Mouse (Mus musculus) spleen, adult 2 months (tissue): ENCODE measurements around the gene Aff3.

ENCODE experiments used
- CTCF ChIP-seq: fragments of 200-500 bp; IDR thresholded peaks from 2 replicates; pipeline ENCODE4 v1.5.1; 2011; ENCODE audit warnings: mild to moderate bottlenecking, inconsistent platforms; ENCODE audit not compliant: insufficient read depth, insufficient read length, insufficient replicate concordance; ENCODE audit errors: extremely low read depth
- POLR2A ChIP-seq: fragments of 200-500 bp; IDR thresholded peaks from 2 replicates; pipeline ENCODE4 v1.6.1; 2011; ENCODE audit warnings: low read depth, low read length, inconsistent platforms

DNA sequence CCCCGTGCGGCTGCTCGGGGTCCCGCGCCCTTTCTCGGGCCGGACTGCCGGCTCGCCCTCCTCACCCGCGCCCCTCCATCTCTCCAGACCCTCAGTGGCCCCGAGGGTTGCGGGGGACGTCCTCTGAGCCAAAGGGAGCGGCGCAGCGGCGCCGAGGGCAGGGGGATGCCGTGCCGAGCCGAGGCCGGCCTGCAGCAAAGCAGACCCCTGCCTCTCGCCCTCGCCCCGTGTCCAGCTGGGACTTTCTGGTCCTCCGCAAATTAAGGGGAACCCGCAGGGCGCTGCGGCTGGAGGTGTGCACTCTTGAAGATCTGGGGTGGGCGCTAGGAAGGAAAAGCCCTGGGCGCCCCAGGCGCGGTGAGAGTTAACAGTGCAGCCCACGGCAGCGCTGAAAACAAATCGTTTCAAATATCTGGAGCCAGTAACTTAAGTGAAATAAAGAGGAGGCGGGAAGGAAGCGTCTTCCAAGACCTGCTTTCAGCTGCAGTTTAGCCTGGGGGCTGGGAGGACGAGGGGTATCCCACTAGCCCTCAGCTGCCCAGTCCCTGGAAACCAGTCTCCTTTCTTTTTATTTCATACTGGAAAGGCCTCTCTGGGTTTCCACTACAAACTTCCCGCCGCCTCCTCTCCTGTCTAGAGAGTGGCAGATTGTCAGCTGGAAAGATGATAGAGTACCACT lies 36.9 kb downstream of the Aff3 start:
- TF ChIP-seq POLR2A (no peak), CTCF (no peak)
